Comparison of ENCODE assay signal across 14 mouse cellular contexts in the genomic region with DNA sequence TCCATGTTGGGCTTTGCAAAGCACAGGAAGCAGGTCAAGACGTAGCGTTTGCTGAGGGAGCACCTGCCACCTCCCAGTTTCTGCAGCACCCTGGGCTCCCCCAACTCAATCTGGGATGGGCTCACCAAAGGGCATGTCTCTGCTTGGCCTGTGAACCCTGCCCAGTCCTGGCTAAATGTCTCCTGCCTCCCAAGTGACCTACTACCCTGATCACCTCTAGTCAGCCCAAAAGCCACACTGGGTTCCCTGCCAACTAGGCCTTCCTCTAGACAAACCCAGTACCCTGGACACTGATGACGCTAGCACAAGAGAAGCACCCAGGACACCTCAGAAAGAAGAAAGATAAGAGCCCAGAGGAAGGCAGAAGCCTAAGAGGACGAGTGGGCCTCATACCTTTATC.
"Had no signal": no experiment of that assay in that cellular context is flagged by ENCODE, and none has a peak within 500 bp of the region (broad histone marks: within the 10 kb centered on the region; RNA-seq: fewer than 3 reads in every experiment).

No protein-coding gene starts in this region.

- H3K27ac ChIP-seq: layer of hippocampus, adult 2 months; limb, embryonic 13.5 days; midbrain, embryonic 13.5 days; neural tube, embryonic 15.5 days had no signal

- DNase-seq: kidney, adult 9 months; kidney, postnatal 10 days; kidney, postnatal 4 days; lung, adult 2 months; lung, postnatal 36 days; right cerebral cortex, adult 18-20 months; right cerebral cortex, postnatal 25 days; thymus, postnatal 36 days had no signal

- H3K9me3 ChIP-seq: limb, embryonic 13.5 days; midbrain, embryonic 13.5 days; neural tube, embryonic 15.5 days had no signal

- H3K27me3 ChIP-seq: limb, embryonic 13.5 days; midbrain, embryonic 13.5 days; neural tube, embryonic 15.5 days had no signal

- H3K4me3 ChIP-seq: layer of hippocampus, adult 2 months; limb, embryonic 13.5 days; midbrain, embryonic 13.5 days; myocyte; neural tube, embryonic 15.5 days had no signal

- H3K4me2 ChIP-seq: limb, embryonic 13.5 days; midbrain, embryonic 13.5 days; neural tube, embryonic 15.5 days had no signal

- ATAC-seq: lung, postnatal 0 days; midbrain, embryonic 13.5 days had no signal

- H3K9ac ChIP-seq: limb, embryonic 13.5 days; midbrain, embryonic 13.5 days; neural tube, embryonic 15.5 days had no signal
